Mouse (Mus musculus) cerebellum, postnatal 25 days (tissue): Measurements from ENCODE around the gene Dct.

Experiments
- DNase-seq, 2 experiments: peaks; one replicate each; pipeline ENCODE4 v3.0.0; 2021; ENCODE audit warnings: mixed read lengths in 2 of 2

Gene Dct

DNA sequence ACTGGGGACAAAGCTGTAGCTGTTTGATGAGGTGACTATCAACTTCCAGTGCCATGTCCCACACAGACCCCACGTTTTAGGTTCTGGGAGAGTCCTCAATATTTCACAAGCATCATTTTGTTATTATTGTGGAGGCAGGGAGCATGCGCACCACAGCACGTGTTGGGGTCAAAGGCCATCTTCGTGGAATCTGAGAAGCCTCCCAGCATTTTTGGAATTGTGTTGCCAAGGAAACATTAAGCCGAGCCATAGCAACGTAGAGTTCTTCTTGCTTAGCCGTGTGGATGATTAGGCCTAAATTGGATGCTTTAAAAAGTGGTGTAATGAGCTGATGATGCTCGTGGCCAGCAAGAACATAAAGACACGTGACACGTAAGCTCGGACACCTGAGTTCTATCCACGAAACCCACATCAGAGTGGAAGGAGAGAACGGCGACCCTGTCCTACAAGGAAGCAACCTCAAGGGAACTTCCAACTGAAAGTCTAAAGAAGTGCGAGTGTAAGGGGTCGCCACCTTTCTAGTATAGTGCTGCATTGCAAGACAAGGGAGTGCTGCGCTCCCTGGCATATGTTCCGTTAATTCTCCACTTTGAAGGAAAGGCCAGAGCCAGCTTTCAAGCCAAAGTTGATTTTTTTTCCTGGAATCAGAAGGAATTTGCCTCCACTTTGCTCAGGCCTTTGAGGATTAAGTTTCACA lies 9.8 kb downstream of the Dct start:
- no peak for DNase-seq

DNA sequence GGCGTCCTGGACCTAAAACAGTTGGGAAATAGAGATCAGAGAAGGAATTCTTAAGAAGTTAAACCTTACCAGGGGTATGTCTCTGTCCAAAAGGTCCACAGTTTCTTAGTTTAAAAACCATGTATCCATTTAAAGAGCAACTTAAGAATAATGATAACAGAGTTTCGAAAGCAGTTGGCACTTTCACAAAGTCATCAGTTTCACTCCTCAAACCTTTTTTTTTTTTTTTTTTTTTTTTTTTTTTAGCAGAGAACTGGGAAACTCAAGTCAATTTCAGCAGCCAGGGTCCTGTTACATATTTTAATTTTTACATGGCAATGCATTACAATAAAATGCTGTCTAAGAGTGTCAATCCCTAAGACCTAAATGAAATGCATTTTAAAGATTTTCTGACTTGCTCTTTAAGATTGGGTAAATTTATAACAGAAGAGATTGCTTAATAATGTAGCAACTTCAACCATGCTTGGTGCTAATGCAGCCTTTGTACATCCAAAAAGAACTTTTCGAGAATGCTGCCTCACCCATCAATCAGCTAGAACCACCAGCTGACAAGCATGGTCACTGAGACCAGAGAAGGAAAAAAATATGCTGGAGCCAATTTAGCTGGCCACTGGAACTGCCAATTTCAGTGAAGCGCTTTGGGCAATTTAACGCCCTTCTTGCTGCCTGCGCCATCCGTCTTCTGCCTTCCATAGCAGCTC lies 11.3 kb downstream of the Dct start:
- DNase-seq: no peak

DNA sequence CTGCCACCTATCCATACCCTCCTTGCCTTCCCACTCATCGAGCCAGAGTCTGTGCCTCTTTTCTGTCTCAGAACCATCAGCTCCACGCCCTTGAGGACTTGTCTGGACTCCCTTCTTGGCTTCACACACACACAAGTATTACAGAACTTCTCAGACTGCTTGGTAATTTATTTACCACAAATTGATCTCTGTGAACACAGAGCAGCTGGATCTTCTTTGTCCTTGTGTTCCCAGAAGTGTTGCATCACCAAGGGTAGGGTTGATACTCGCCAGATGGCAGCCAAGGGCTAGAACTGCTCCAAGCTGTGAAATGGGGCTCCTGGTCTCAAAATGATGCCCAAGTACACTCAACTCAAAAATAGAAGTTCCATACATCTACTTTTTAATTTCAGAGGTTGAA lies 13.0 kb downstream of the Dct start:
- DNase-seq: no peak

DNA sequence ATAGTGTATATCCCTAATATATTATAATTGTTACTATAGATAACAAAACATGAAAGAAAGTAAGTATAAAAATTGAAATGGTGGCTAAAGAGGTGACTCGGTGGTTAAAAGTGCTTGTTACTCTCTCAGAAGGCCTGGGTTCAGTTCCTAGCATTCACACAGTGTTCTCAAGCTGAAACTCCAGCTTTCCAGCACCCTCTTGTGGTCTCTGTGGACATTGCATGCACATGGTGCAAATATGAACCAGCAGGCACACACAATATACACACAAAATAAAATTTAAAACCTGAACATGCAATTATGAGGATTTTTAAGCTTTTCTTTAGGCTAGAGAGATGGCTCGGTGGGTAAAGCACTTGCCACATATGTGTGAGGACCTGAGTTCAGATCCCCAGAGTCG lies 24.5 kb downstream of the Dct start:
- DNase-seq: no peak

DNA sequence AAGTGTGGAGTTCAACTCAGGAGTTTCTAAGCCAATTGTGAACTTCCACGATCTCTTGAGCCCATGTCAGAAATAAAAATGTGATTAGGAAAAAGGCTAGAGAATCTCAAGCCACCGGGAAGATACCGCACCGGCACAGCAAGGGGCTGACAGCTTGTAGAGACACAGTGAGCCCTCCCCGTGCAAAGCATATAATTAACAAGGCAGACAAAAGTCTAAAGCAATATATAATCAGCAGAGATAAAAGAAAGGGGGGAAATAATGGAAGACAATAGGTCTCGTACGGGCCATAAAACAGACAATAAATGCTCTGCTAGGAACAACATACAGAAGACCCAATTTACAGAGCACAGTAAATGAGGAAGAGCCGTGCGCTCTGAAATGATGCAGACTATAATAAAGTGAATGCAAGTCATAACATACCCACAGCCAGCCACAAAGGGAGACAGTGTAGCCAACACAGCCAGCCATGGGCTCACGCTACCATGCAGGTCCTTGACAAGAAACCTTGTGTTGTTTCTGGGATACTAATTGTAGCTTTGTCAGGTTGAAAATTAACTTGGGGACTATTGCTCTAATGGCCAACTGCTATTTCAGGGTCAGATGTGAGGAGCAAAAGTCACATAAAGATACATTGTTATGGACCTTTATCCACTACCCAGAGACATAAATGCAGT lies 30.0 kb downstream of the Dct start:
- DNase-seq: no peak

DNA sequence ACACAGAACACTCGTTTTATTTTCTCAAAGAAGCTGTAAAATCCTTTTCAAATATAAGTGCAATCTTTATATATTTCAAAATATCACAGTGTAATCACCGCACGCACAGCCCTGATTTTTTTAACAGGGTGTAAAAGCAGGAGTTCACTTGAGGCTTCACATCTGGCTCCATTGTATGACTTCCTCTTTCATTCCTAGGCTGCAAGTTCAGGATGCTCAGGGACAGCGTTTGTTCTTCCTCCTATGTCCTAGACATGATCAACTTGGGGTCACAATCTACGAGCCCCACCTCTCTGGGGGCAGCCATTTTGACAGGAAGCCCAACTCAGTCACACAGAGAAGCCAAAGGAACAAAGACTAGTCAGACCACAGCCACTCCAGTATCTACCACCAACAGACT lies 32.7 kb downstream of the Dct start:
- DNase-seq: no peak

DNA sequence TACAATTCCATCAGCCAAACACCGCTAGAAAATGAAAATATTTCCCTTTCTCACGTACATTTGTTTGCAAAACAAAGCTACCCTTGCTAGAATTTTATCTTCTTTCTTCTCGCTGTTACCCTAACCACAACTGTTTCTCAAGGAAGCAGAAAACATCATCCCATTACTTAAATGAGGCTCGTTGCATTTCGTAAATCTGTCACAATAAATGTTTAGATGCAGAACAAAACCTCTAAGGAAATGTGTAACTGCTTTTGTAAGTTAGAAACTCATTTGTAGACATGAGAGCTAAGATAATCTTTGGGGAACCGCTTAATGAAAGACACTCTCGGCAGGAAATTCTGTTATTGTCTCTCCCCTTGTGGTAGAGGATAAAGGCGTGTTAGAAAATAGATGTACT lies 38.8 kb downstream of the Dct start:
- no peak for DNase-seq

DNA sequence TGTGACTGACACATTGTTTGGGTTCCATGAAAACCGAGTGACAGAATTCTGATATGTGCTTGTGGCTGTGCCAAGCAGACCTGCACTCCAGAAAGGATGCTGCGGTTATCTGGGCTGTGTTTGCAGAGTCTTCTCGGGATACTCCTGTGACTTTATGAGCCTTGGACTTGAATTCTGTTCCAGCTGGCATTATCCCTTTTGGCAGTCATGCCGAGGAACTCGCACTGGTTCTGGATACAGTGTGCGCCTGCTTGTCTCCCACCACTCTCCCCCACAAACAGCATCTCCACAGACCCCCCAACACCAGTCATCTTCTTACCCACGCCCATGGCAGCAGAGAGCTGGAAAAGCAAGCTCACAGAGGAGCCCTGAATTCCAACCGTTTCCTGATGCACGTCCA lies 42.5 kb downstream of the Dct start:
- DNase-seq: no peak

DNA sequence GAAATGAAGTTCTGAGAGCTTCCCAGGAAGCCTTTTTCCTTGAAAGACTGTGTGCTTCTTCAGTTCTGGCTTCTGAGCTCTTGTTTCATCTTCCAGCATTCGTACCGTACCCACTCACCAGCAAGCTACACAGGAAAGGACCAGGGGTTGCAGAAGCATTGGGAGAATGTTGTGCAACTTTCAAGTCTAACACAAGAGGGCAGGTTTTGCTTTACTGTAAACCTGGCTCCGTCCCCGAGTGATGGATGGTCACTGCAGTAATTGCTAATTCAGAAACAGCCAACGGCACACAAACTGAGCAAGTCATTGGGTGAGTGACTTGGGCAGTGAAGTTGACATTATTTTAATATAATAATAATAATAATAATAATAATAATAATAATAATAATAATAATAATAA lies 46.3 kb downstream of the Dct start:
- DNase-seq: peak; percentile 18 to 58

DNA sequence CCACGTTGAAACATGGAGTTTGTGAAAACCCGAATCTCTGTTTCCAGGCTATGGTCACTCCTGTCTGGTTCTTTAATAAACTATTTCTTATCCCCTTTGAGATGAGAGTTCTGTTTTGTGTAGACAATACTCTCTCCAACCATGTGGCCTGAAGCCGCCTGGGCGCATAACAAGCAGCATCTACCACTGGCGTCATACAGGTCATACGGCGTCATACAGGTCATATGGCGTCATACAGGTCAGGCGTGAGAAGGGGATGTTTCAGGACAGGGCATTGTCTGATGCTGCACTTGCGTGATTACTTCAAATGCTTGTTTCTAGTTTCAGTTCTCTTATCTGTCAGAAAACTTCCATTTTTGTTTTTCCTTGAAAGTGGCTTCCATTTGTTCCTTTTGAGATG lies 47.6 kb downstream of the Dct start:
- no peak for DNase-seq

DNA sequence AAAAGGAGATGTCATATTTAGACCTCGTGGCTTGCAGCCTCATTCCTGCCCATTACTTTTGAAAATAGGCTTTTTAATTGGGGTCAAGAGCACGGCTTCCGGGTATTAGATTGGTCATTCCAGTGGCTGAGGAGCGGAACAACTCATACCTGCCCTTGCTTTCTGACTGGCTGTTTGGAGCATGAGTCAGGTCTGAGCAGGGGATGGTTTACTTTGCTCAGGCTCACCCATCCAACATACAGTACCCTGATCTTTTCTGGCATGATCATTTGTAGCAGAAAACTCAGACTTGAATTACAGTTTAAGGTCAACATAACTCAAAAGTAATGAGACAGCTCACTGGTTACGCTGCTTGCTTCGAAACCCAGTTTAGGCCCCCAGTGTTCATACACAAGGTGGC lies 58.2 kb downstream of the Dct start:
- no peak for DNase-seq

DNA sequence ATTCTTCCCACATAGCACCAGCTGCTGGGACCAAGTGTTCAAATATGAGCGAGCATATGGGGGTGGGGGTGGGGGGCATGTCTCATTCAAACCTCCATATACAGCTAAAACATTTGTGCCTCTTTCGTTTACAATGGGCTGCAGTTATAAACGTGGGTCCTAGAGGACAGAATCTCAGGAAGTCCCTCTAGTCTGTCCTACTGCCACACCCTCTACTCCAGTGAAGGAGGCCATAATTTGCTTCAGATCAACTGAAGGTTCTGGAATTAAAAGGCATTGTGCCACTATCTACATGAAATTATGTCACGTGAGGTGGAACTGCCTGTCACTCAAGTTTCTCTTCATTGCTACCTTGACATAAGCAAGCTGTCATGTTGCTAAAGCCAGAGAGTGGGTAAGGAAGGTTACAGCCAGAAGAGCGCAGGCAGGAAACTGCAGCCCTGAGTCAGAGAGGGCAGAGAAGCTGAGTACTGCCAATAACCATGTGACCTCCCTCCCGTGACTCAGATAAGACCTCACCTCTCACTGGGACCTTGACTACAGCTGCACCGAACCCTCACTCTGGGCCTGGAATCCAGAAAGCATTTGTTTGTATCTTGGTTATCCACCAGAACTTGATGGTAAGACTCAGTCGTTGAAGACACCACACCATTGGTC lies 59.3 kb downstream of the Dct start:
- no peak for DNase-seq

DNA sequence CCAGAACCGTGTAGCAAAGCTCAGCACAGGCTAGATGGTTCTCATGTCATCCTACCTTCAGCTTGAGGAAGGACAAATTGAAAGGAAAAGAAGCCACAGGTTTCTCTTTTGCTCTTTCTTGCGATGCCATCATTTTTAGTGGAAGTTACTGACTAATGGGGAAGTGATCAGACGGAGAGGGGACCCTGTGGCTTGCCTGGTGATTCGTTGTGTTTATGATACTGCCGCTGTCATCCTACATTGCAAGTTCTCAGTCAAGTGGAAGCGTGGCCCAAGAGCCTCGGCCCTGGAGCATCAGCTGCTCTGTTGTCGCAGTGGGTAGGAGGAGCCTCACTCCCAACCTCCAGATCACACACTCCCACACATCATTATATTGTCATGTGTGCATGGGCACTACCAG lies 61.8 kb downstream of the Dct start:
- DNase-seq: no peak

DNA sequence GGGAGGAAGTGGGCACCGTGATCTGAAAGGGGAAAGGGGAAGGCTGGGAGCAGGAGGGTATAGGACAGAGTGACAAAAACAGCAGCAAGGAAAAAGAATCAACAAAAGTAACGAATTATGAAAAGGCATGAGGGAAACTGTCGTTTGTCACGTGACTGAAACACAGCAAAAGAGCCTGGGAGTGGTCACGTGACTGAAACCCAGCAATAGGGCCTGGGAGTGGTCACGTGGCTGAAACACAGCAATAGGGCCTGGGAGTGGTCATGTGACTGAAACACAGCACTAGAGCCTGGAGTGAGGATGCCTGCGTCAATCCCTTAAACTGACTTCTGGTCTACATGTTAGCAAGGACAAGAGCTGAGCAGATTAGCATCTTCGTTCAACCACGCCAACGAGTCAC lies 63.6 kb downstream of the Dct start:
- no peak for DNase-seq

DNA sequence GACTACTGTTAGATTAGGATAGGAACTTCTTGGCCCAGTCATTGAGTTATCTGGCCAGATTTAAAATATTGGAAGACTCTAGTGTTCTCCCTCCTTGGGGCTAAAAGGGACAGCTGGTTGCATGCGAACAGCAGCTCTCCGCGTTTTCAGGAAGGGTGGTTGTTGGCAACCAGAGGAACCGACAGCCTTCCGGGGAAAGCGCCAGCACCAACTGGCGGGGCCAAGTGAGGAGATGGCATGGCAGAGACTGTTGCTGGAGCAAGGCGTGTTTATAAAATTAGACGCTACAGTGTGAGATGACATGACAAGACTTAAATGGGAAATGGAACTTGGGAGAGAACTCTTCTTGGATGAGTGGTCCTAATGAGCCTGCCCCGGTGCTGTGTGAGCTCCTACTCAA lies 70.5 kb downstream of the Dct start:
- peak; percentile 45 to 69 for DNase-seq

DNA sequence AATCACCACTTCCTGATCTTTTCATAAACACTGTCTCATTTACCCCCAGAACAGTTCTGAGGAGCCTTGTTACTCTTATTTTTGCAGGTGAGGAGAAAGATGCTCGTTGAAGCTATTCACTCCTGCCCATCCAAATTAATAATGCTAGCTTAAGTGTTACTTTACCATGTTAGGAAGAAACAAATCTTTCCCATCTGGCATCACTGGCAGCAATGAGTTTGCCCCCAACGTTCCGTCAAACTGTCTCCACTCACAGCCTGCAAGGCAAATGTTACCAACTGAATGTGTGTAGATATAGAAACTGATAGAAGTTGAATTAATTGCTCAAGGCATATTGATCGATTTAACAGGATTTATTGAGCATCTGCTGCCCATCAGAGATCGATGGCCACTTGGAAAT lies 79.5 kb downstream of the Dct start:
- DNase-seq: no peak
